Mouse (Mus musculus) liver, adult (tissue): ENCODE data around the gene Gm49776.

ENCODE experiments used
- GATA4 ChIP-seq: IDR thresholded peaks from 2 replicates; pipeline ENCODE4 v1.6.1; 2014; ENCODE audit warnings: mild to moderate bottlenecking, low read length; ENCODE audit not compliant: insufficient replicate concordance

Gene Gm49776

GRCm38 (mm10) chr16:18222188-18222587 lies 35.9 kb downstream of the Gm49776 start:
- no peak for TF ChIP-seq GATA4

- no peak for TF ChIP-seq GATA4
These were observed 36.6 kb downstream of the Gm49776 start for GRCm38 (mm10) chr16:18221543-18221898.

GRCm38 (mm10) chr16:18220856-18221542 lies 37.1 kb downstream of the Gm49776 start:
- TF ChIP-seq GATA4 = no peak

GRCm38 (mm10) chr16:18220001-18220400 lies 38.1 kb downstream of the Gm49776 start:
- no peak for TF ChIP-seq GATA4

GRCm38 (mm10) chr16:18218580-18218996 lies 39.5 kb downstream of the Gm49776 start:
- TF ChIP-seq GATA4 = no peak

- TF ChIP-seq GATA4 = no peak
These were observed 40.5 kb downstream of the Gm49776 start, which contains the start of gene Ccdc188 for GRCm38 (mm10) chr16:18217579-18217978. Gene Ccdc188 (plus strand): TSS chr16:18217879.

GRCm38 (mm10) chr16:18214858-18215257 lies 43.3 kb downstream of the Gm49776 start:
- TF ChIP-seq GATA4 = no peak

GRCm38 (mm10) chr16:18213689-18214088 lies 44.4 kb downstream of the Gm49776 start:
- no peak for TF ChIP-seq GATA4

GRCm38 (mm10) chr16:18211417-18212171 lies 46.5 kb downstream of the Gm49776 start:
- no peak for TF ChIP-seq GATA4

- no peak for TF ChIP-seq GATA4
These were observed 47.3 kb downstream of the Gm49776 start for GRCm38 (mm10) chr16:18210701-18211416.

GRCm38 (mm10) chr16:18203430-18204091 lies 54.6 kb downstream of the Gm49776 start:
- TF ChIP-seq GATA4 = no peak

GRCm38 (mm10) chr16:18202061-18202460 lies 56.1 kb downstream of the Gm49776 start:
- no peak for TF ChIP-seq GATA4

GRCm38 (mm10) chr16:18201620-18202019 lies 56.5 kb downstream of the Gm49776 start:
- TF ChIP-seq GATA4 = no peak

- TF ChIP-seq GATA4 = no peak
These were observed 58.1 kb downstream of the Gm49776 start for GRCm38 (mm10) chr16:18200062-18200461.

GRCm38 (mm10) chr16:18198365-18199098 lies 59.6 kb downstream of the Gm49776 start:
- TF ChIP-seq GATA4 = no peak
